Mouse (Mus musculus): ENCODE measurements at regions not wholly inside any gene's neighbourhood (a gene's known extent, or its start where the extent isn't known, plus 50 kb on each side); places are given as distances from the start of the nearest gene placed in this dataset.
A peak's percentile ranks its signal among the peaks of the same experiment; 100 is the strongest.

DNA sequence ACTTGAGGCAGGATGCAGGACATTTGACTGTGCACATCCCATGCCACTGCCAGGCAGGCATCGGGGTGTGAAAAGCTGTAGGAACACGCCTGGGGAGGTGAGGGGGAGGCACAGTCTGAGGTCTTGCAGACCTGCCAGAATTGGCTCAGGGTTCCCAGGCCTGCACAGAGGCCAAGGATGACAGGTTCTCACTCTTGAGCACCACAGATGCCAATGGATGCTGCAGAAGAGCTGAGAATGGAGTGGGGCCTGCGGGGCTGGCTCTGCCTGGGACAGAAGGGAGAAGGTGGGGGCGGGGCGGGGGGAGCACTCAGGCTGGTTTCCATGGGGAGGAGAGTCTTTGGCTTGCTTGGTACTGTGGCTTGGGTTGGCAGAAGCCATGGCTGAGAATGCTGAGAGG lies 469.2 kb upstream of the Syt1 start:
- DNase-seq = no peak

DNA sequence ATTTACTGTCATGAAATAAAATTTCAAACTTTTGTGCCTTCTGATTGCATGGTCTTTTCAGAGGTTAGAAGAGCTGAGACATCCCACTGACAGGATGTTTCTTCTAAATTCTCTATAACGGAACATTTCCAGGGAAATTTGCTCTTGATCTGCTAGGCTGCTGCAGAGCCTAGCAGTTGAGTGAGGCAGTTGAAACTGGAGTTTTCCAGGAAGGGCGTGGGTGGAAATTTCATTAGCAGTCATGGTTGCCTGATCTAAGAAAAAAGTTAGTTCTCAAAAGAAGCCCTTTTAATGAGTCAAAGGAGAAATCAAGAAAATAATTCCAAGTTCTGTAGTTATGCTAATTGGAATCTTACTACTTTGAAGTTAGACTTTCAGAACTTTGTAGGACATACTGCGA lies 455.7 kb upstream of the Syt1 start:
- no peak for DNase-seq

DNA sequence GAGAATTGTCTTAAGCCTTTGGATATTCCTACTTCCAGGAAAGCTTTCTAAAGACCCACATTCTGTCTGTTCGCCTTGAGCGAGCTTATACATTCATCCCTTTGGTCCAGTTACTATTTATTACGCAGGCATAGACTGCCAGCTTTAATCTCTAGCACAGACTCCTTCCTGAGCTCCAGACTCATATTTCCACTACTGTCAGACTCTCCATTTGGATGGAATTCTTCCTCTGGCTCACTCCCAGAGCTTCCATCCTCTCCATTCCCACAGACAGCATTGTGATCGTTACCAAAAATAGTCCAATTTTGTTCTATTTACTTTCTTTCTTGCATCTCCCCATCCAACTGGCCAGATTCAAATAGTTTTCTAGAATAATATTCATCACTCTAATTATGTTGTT lies 420.3 kb upstream of the Syt1 start:
- no peak for DNase-seq

DNA sequence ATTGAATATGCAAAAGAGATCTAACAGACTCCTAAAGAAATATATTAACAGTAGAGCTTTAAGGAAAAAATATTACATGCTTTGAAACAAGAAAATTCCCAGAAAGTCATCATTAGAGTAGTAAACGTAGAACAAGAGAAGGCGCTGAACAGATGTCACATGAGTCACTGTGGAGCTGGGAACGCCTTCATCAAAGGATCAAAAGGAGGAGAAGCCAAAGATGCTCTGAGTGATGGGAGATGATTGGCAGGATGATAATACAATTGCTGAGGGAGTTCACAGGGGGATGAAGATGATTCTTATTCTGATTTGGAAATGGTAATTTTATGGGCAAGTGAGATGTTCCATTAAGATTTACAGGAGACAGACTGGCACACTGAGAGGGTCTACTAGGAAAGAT lies 417.1 kb upstream of the Syt1 start:
- no peak for DNase-seq

DNA sequence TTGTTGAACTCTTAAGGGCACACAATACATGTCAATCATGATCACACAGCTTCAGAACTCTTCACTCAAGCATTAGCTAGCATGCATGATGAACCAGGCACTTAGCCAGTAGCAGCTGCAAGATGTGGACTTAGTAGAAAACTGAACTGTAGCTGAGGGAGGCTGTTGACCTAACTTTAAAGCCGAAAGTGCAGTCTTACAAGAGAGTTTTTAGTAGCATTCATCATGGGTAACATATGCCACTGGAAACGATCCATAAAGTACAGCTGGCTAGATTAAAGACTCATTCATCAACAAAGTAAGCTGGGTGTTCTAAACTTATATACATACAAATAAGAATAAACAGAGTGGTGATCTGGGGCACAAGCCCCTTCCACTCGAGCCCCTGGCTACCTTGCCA lies 396.2 kb upstream of the Syt1 start:
- DNase-seq = no peak

DNA sequence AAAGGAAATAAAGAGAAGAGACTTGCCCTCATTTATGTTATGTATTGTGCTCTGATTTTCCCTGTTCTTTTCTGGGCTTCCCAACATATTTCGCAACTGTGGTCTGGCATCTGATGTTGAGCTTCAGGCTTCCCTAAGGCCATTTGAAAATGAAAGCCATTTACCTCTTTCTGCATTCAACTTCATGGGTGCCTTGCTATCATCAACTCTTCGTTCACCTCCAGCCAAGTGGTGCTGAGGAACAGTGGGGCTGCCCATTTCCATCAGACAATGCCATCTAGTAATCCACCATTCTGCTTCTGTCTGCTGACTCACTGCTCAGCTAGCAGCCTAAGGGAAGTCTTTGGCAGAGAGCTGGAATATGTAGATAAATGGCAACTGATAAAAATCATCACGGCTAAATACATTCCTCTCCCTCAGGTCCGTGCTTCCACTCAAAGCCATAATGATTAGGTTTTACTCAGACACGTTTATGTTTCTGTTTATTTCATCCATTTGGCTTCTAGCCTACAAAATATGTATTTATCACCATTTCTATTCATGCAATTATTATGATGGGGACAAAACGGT lies 394.4 kb upstream of the Syt1 start:
- DNase-seq = no peak

DNA sequence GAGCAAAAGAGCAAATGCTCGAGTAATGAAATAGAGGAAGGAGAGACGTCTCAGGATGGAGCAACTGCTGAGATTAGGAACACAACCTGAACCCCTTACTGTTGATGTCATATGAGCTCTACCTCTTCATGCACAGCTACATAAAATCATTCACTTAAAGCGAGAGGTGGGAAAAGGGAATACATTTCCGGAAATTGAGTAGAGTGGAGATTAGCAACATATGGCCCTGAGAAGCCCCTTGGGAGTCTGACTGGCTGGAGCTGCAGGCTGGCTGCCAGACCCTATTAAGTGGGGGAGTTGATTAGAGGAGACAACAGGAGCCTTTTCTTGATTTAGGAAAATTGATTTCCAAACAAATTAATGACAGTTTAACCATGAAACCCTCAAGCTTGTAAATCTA lies 373.0 kb upstream of the Syt1 start:
- peak; percentile 5 for DNase-seq

DNA sequence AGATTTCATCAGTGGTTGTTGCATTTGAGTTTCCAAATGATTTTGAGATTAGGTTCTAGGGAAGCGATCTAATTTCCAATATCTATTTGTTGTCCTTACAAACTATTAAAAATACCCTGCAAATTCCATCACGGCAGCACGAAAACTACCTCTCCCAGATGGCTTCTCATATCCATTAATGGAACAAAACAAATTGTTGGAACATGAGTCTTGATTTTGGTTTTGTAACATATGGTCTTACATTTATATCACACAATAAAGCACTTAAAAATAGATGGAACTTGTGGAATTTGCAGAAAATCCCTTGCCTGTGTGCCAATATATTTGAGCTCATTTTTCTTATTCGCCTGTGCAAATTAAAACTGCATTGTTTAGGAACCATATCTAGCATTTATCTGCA lies 368.1 kb upstream of the Syt1 start:
- no peak for DNase-seq

DNA sequence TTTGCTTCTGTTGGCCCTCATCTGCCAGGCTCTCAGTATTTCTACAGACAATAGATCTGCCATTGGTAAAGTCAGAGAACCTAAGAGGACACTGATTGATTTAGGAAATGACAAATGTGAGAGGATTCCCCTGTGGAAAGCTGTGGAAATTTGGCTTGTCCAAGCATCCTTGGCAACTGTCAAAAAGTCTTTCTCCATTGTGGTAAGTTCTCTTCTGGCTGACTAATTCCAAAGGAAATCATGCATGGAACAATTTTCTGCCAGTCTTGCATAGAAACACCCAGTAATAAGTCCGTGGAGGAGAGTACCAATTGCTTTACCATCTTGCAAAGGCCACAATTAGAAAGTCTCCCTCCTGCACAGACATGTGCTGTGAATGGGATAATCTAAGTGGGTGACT lies 349.4 kb upstream of the Syt1 start:
- DNase-seq = no peak

DNA sequence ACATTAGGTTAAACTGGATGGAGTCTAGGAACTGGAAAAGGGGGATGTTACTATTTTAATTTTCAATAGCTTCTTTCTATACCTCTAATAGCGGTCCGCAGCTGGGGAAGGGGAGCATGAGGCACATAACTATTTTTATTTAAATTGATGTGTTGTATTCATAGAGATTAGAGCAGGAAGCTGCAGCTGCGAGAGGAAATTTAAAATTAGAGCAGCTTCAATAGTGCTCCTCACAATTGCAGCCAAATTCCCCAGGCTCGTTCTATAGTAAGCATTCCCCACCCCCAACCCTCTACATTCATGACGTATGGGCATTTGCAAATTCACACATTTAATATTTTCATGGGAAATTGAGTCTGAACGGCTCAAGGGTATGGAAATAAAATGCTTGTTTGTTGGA lies 348.0 kb upstream of the Syt1 start:
- no peak for DNase-seq

DNA sequence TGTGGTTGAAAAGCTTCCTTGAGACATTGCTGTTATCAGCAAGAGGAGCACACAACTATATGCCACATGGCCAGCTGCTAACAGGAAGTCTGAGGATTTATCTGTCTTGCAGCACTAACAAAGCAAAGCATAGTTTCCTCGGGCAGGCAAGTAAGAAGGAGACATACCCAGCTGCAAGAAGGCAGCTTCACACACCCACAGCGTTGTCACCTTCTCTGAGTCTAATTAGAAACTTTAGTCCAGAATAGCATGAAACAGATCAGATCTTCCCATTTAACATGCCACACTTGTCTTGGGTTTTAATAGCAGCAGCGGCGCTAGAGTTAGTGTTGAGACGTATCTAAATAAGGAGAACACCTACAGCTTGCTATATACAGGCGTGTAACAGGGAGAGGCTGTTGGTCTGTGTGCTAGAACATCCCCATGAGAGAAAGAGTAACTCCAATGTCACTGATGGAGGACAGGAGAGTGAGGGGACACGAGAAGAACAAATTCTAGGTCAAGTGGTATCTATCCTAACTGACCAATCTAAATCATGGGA lies 322.1 kb upstream of the Syt1 start:
- no peak for DNase-seq

DNA sequence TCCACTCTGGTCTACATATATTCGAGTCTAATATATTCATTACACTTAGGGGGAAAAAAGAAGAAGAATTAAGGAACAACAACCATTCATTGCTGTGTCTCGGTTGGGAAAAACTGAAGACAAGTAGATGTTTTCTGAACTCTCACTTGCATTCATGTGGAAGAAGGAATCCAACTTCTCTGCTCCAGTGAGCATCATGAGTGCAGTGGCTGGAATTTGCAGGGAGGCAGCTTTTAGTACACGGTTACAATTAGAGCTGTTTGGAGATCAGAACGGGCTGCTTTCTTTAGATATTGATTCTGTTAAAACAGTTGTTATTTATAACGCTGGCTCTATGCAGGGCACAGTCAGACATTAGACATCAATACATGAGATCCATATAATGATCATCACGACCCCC lies 298.5 kb upstream of the Syt1 start:
- no peak for DNase-seq

DNA sequence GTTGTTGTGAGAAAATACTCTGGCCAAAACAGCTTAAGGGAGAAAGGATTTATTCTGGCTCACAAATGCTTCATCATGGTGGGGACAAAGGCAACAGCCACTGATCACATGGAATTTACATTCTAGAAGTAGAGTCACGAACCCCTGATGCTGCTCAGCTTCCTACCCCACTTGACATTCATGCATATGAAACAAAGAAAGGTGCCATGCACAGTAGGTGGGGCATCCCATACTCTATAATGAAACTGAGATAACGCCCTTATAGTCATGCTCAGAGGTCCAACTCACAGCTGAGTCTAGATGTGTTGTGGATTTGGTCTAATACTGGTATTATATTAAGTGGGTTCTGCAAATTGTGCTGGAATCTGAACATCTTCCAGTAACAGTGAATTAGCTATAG lies 289.4 kb upstream of the Syt1 start:
- no peak for DNase-seq

DNA sequence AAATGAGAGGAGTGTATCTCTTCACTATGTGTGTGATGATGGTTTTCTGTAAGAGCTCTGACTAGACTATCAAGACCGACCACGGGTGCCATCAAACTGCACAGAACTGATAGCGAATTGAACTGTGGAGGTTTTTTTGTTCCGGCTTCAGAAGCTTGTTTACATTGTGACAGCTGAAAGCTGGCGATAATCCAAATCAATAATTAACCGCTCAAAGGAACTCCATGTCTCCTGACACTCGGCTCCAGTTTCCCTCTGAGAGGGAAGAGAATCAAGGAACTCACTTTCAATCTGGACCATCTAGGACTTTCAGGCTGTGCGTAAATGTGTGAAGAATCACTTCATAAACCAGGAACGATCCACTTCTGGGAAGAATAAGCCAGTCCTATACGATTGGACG lies 289.0 kb upstream of the Syt1 start:
- no peak for DNase-seq

DNA sequence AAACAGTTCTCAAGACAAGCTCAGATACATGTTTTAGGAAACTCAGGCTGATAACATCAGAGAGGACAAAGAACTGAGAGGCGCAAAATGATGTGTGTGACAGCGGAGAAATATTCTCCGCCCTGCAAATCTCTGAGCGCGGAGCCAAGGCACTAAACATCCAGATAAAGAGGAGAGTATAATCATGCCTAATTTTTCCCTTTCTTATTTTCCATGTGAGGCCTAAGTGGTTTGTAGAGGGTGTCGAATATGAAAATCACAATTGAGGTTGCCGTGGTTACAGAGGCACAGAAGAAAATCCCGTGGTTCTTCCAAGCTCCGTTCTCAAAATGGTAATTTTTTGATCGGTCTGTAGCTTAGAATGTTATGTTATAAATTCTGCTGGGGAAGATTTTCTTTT lies 272.6 kb upstream of the Syt1 start:
- no peak for DNase-seq

DNA sequence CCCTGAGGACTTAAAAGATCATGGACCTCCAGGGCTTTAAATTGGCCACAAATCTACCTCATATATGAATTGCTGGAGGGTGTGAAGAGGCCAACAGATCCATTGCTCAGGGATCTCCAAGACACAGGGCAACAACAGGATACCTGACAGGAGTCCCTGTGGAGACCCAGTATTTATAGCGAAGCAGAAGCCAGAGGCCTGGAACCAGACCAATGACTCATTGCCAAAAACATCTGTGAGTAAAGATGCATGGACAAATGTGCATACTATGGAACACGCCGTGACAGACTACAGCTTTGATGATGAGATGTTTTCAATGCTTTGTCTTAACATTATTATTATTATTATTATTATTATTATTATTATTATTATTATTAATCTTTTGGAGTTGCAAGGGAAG lies 239.0 kb upstream of the Syt1 start:
- no peak for DNase-seq

DNA sequence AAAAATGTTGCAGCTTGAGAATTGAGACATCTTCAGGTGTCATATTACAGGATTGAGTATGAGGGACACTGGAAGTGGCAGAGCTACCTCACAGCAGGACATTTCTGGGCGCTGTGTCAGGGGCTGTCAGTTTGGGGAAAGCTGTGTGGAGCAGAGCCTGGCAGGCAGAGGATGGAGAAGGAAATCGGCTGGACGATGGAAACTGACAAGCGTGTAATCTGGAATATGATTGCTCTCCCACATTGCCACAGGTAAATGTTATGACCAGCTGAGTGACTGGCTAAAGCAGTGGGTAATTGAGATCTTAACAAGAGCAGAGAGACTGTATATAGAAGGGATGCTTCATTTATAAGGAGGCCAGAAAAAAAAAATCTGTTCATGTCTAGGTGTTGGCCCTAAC lies 235.5 kb upstream of the Syt1 start:
- no peak for DNase-seq

DNA sequence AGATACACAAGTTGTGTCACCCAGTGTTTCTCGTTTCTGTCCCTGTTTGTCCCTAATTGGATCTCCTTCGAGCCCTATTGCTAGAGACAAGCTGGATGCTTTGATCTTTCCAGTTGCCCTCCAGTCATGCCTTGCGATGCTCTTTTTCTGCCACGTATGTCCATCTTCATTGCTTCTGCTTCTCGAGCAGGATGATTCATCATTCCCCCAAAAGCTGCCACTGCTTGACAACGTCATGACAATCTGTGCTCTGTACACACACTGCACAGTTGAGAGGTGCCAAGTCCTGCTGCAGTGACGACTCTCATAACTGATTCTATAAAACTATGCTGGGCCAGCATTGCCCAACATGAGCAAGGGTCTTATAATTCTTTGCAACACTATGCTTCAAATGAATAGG lies 226.2 kb upstream of the Syt1 start:
- DNase-seq = no peak

DNA sequence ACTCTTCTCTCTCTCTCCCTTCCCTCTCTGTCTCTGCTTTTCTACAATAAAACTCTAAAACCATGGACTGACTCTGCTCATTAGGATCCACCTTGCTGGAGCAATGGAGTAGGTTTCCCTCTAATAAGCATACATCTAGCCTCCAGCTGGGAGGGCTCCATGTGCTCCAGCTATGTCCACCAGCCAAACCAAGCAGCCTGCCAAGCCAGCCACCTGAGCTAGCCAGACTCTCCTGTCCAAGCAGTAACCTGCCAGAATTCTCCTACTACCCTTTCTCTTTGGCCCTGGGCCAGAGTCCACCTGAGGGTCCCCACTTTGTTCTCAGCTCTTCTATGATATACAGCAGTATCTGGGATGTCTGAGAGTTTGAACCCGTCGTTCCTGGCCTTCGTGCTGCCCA lies 216.2 kb upstream of the Syt1 start:
- DNase-seq = no peak

DNA sequence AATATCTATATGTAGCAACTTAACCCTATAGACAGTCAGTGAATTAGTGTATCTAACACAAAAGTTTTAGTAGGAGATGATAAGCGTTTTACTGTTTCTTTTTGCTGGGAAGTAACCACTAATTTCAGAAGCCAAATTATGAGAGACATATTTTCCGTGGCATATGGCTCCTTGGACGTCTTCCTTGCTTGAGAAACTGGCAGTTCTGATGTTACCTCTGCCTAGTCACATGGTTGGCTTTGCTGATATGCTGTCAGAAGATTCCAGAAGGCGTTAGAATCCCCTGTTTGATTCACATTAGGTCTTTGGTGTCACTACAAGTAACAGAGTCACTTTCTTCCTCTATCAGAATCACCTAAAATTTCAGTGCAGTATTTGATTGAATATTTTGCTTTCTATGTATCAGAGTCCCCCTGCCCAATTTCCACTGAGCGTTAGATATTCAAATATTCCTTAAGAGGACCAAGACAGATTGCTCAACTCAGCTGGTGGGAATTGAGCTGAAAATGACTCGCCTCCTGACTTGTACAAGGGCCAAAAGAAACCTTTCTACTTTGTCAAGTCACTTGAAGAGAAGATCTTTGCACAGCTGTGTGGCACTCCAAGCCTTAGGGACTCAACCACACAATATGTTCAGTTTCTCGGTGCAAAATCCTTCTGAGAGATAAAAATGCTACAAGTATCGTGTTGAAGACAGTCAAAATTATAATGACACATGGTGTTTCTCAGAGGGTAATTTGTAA lies 178.2 kb upstream of the Syt1 start:
- no peak for DNase-seq

DNA sequence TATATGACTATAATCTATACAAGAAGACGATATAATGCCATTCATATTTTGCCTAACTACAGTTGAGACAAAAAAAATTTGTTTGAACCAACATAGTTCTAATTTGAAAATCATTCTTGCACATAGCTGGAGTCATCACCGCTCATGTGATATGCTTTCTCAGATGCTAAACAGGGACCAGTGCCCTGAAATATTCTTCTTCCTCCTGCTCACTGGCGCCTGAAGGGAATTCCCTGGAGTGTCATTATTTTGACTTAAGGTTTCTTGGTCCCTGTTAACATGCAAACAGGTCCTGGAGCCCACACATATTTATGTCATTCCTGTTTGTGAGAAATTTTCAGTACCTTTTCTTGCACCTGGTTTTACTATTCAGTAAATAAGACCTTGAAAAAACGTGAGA lies 177.5 kb upstream of the Syt1 start:
- DNase-seq = no peak

DNA sequence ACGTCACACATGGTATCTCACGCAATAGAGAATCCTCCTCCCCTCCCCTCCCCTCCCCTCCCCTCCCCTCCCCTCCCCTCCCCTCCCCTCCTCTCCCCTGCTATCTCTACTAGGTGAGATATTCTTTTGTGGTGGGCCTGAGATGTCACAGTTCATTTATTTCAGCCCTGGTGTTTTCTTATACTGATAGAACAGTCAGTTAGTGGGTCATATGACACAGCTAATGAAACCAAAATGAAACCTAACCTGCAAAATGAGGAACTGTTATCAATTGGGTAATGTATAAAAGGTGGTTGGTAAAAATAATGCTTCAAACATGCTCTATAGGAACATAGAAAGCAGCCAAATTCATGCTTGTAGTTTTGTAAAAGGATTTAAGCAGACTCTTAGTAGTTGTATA lies 174.5 kb upstream of the Syt1 start:
- no peak for DNase-seq

DNA sequence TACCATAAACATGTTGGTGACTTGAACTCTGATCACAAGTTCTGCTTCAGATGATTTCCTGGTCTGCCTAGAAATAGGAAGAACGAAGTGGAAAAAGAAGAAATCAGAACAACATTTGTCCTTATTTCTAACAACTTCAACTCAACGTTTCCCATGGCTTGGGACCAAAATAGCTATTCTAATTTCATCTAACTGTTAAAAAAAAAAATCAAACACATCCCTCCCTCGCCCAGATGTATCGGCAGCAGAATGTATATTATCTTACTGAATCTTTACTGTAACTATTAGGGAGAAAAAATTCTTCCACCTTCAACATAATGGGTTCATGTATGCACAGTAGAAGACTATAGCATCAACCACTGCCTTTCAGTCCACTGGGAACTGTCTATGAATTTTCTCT lies 169.7 kb upstream of the Syt1 start:
- DNase-seq = no peak

DNA sequence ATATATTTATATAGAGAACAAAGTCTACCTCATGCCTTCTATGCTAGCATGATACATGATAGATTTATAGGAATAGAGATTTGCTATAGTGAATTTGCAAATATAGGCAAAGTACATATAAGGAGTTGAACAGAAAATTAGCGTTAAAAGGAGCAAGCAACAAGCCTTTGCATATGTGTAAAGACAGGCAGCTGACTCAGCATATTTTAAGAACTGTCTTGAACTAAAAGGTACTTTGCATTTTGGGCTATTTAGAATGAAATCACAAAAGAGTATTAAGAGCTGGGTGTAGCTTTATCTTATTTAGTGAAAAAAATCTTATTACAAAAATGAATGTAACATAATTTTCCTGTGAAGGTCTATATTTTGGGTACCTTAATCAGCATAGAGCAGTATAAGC lies 149.9 kb upstream of the Syt1 start:
- no peak for DNase-seq

DNA sequence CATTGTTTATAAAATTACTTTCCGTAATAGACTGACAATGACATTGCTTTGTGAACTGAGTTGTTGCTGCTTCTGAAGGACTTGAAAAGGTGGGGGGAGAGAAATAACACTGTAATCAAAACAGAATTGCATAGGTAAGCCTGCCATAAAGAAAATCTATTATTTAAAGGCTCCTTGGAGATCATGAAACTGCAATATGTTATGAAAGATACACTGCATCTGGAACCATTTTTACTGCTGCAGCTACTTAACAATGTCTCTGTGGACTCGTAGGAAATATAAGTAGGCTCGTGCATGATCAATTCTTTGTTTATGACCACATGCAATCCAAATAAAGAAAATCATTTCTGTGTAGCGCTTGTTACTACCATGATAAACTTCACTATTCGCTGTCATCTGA lies 145.0 kb upstream of the Syt1 start:
- no peak for DNase-seq
